Mouse (Mus musculus): ENCODE measurements around the gene 4930595D18Rik. TPM values are rescaled to one million over a fixed set of nuclear protein-coding genes. Genes with fewer than 3 reads are reported as not detected.

Gene 4930595D18Rik
- not detected in 2 replicates for total RNA-seq (2017)

GRCm38 (mm10) chr12:111184476-111184875, at the start of gene 4930595D18Rik:
Gene 4930595D18Rik (minus strand): TSS chr12:111184491.
- ATAC-seq (replicated peaks in 1 of 2; ENCODE audit: insufficient read depth in 1 of 2, low FRiP score in 2 of 2, low TSS enrichment in 1 of 2, low read depth in 1 of 2, poor library complexity in 2 of 2, severe bottlenecking in 2 of 2), result no peak; a peak in 1 of 4 replicates

DNA sequence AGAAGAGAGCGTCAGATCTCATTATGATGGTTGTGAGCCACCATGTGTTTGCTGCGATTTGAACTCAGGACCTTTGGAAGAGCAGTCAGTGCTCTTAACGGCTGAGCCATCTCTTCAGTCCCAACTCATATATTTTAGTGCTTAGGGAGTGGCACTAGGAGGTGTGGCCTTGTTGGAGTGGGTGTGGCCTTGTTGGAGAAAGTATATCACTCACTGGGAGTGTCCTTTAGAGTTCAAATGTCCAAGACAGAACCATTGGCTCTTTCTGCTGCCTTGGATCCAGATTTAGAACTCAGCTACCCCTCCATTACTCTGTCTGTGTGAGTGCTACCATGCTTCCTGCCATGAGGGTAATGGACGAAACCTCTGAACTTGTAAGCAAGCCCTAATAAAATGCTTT, 49.5 kb upstream of the 4930595D18Rik start:
- no peak for ATAC-seq (replicated peaks in 1 of 2; ENCODE audit: insufficient read depth in 1 of 2, low FRiP score in 2 of 2, low TSS enrichment in 1 of 2, low read depth in 1 of 2, poor library complexity in 2 of 2, severe bottlenecking in 2 of 2)

DNA sequence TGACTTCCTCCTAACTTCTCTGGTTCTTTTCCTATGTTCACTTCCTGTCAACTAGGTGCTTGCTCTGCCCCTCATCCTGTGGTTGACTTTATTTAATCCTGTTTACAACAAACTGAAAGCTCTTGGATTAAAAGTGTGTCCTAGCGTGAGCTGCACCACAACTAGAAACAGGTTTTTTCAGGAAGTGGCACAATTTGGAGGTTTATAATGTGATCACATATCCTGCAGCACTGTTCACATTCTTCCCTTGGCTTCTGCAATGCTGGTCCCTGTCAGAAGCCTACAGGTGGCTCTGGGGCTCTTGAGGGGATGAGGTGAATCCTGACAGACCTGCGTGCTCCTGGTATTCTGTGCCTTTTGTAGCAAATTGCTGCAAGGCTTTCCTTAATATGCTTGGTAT, 46.5 kb upstream of the 4930595D18Rik start:
- ATAC-seq (replicated peaks in 1 of 2; ENCODE audit: insufficient read depth in 1 of 2, low FRiP score in 2 of 2, low TSS enrichment in 1 of 2, low read depth in 1 of 2, poor library complexity in 2 of 2, severe bottlenecking in 2 of 2), result peak; percentile 12 to 51; a peak in 2 of 4 replicates

DNA sequence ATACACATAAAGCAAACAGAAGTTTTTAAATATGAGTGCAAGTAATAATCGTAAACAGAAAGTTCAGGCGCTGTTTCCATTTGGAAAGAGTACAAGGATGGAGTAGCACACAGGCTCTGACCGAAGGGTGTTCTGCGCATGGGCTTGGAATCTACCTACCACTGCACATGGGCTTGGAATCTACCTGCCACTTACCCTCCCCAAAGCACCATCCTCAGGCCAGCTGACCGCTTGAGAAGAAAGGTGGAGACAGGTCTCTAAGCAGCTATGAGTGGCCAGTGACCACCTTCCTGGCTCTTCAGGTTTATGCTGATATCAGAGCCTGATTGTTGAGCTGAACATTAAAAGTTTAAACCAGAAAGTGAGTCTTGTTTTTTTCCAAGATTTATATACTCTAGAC, 44.2 kb upstream of the 4930595D18Rik start:
- no peak for ATAC-seq (replicated peaks in 1 of 2; ENCODE audit: insufficient read depth in 1 of 2, low FRiP score in 2 of 2, low TSS enrichment in 1 of 2, low read depth in 1 of 2, poor library complexity in 2 of 2, severe bottlenecking in 2 of 2)

- peak; percentile 30 to 33; a peak in 1 of 4 replicates for ATAC-seq (replicated peaks in 1 of 2; ENCODE audit: insufficient read depth in 1 of 2, low FRiP score in 2 of 2, low TSS enrichment in 1 of 2, low read depth in 1 of 2, poor library complexity in 2 of 2, severe bottlenecking in 2 of 2)
Observed at GRCm38 (mm10) chr12:111227410-111227809, 43.1 kb upstream of the 4930595D18Rik start.

GRCm38 (mm10) chr12:111225197-111225780, 41.0 kb upstream of the 4930595D18Rik start:
- ATAC-seq (replicated peaks in 1 of 2; ENCODE audit: insufficient read depth in 1 of 2, low FRiP score in 2 of 2, low TSS enrichment in 1 of 2, low read depth in 1 of 2, poor library complexity in 2 of 2, severe bottlenecking in 2 of 2), result peak; percentile 50 to 81

DNA sequence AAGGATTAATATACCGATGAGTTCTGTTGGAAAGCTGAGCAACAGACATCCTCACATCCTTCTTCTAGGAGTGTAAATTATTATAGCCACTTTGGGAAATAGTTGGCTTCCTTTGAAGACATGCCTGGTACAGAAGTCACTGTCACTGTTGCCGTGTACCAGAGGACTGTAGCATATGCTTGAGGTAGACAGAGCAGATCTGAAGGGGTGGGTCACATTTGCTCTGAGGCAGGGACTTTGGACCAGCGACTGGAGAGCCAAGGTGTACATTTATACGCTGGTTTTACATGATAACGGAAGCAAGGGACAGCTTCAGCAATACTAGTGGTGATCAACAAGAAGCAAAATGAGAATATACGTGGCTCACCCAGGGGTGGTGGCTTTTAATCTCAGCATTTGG, 34.6 kb upstream of the 4930595D18Rik start:
- no peak for ATAC-seq (replicated peaks in 1 of 2; ENCODE audit: insufficient read depth in 1 of 2, low FRiP score in 2 of 2, low TSS enrichment in 1 of 2, low read depth in 1 of 2, poor library complexity in 2 of 2, severe bottlenecking in 2 of 2)

DNA sequence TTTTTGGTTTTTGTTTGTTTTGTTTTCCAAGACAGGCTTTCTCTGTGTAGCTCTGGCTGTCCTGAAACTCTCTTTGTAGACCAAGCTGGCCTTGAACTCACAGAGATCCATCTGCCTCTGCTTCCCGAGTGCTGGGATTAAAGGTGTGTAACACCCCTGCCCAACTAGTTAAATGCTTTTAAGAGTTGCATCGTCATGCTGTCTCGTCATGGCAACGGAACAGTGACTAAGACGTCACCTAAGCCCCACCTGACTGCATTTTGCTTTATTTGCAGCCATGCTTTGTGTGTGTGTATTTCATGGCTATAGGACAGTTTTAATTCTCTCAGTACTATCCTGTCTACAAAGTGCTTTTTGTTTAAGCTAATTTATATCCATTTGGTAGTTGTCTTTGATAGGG, 27.4 kb upstream of the 4930595D18Rik start:
- no peak for ATAC-seq (replicated peaks in 1 of 2; ENCODE audit: insufficient read depth in 1 of 2, low FRiP score in 2 of 2, low TSS enrichment in 1 of 2, low read depth in 1 of 2, poor library complexity in 2 of 2, severe bottlenecking in 2 of 2)

- no peak for ATAC-seq (replicated peaks in 1 of 2; ENCODE audit: insufficient read depth in 1 of 2, low FRiP score in 2 of 2, low TSS enrichment in 1 of 2, low read depth in 1 of 2, poor library complexity in 2 of 2, severe bottlenecking in 2 of 2)
Observed at GRCm38 (mm10) chr12:111207641-111208040, 23.4 kb upstream of the 4930595D18Rik start.

- ATAC-seq (replicated peaks in 1 of 2; ENCODE audit: insufficient read depth in 1 of 2, low FRiP score in 2 of 2, low TSS enrichment in 1 of 2, low read depth in 1 of 2, poor library complexity in 2 of 2, severe bottlenecking in 2 of 2), result no peak
Observed at GRCm38 (mm10) chr12:111203945-111204344, 19.7 kb upstream of the 4930595D18Rik start.

DNA sequence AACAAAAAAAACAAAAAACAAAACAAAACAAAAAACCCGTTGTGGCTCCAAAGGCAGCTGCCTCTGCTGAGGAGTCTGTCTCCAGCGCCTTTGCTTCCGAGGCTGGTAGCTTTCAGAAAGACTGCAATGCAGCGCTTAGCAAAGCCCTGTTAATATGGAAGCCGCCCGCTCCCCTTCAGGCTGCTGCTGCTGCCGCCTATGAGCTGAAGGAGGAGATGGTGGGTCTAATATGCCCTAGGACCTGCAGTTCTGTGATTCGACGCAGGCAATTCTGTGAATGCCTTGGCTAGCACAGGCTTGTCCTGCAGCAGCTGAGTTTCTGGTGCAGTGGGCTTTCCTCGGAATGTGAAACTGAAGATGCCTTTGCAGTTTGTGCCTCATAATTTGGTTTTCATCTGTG, 18.8 kb upstream of the 4930595D18Rik start:
- ATAC-seq (replicated peaks in 1 of 2; ENCODE audit: insufficient read depth in 1 of 2, low FRiP score in 2 of 2, low TSS enrichment in 1 of 2, low read depth in 1 of 2, poor library complexity in 2 of 2, severe bottlenecking in 2 of 2), result no peak

DNA sequence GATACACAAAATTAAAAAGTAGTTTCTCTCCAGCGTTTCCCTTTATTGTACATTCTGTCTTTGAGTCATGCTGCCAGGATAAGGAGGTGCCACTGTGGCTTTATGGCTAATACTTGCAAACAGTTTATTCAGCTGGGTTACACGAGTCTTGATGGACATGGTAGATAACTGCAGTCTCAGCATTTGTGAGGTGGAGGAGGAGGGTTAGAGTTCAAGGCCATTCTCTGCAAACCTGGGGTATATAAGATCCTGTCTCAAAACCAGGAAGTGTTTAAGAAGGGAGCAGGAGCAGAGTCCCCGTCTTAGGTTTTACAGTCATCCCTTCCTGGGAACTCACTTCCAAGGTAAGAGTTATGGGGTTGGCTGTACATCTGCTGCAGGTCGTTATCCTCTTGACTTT, 12.3 kb upstream of the 4930595D18Rik start:
- no peak for ATAC-seq (replicated peaks in 1 of 2; ENCODE audit: insufficient read depth in 1 of 2, low FRiP score in 2 of 2, low TSS enrichment in 1 of 2, low read depth in 1 of 2, poor library complexity in 2 of 2, severe bottlenecking in 2 of 2)

DNA sequence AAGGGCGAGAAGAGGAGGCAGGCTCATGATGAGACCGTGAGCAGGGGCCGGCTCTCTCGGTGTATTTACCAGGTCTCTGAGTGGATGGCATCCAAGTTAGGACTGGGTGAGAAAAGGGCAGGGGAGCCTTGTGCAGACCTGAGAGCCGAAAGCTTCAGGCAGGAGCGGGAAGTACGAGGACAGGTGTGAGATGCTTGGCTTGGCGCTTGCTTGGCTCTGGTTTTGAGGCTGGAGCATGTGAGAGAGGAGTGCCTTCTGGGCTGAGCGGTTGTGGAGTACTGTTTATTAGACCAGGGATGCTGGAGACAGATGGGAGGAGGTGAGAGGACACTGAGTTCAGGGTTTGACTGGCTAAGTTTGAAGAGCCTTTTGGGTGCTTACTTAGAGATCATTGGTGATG, 9.0 kb upstream of the 4930595D18Rik start:
- no peak for ATAC-seq (replicated peaks in 1 of 2; ENCODE audit: insufficient read depth in 1 of 2, low FRiP score in 2 of 2, low TSS enrichment in 1 of 2, low read depth in 1 of 2, poor library complexity in 2 of 2, severe bottlenecking in 2 of 2)

- peak in 1 of 2 experiments; percentile 67; a peak in 1 of 4 replicates for ATAC-seq (replicated peaks in 1 of 2; ENCODE audit: insufficient read depth in 1 of 2, low FRiP score in 2 of 2, low TSS enrichment in 1 of 2, low read depth in 1 of 2, poor library complexity in 2 of 2, severe bottlenecking in 2 of 2)
Observed at GRCm38 (mm10) chr12:111192777-111193176, 8.5 kb upstream of the 4930595D18Rik start.

GRCm38 (mm10) chr12:111190891-111191290, 6.6 kb upstream of the 4930595D18Rik start:
- no peak for ATAC-seq (replicated peaks in 1 of 2; ENCODE audit: insufficient read depth in 1 of 2, low FRiP score in 2 of 2, low TSS enrichment in 1 of 2, low read depth in 1 of 2, poor library complexity in 2 of 2, severe bottlenecking in 2 of 2)

- no peak; a peak in 1 of 4 replicates for ATAC-seq (replicated peaks in 1 of 2; ENCODE audit: insufficient read depth in 1 of 2, low FRiP score in 2 of 2, low TSS enrichment in 1 of 2, low read depth in 1 of 2, poor library complexity in 2 of 2, severe bottlenecking in 2 of 2)
Observed at GRCm38 (mm10) chr12:111190355-111190754, 6.1 kb upstream of the 4930595D18Rik start.

- ATAC-seq (replicated peaks in 1 of 2; ENCODE audit: insufficient read depth in 1 of 2, low FRiP score in 2 of 2, low TSS enrichment in 1 of 2, low read depth in 1 of 2, poor library complexity in 2 of 2, severe bottlenecking in 2 of 2), result no peak
Observed at GRCm38 (mm10) chr12:111188295-111188694, 4.0 kb upstream of the 4930595D18Rik start.

DNA sequence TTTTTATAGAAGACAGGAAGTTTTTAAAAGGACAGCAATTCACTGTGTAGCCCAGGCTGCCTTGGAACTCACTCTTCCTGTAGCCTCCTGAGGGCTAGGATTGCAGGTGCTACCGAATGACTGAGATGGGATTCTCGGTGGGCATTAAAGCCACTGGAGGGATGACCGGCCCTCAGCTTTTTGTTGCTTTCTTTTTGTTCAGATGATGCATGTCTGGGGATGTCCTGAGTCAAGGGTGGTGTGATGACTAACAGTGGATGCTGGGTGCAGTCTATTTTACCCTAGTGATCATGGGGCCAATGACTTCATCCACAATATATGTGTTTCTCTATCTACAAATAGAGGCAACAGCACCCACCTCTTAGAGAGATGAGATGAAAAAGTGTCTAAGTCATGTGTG, 2.7 kb upstream of the 4930595D18Rik start:
- no peak for ATAC-seq (replicated peaks in 1 of 2; ENCODE audit: insufficient read depth in 1 of 2, low FRiP score in 2 of 2, low TSS enrichment in 1 of 2, low read depth in 1 of 2, poor library complexity in 2 of 2, severe bottlenecking in 2 of 2)

DNA sequence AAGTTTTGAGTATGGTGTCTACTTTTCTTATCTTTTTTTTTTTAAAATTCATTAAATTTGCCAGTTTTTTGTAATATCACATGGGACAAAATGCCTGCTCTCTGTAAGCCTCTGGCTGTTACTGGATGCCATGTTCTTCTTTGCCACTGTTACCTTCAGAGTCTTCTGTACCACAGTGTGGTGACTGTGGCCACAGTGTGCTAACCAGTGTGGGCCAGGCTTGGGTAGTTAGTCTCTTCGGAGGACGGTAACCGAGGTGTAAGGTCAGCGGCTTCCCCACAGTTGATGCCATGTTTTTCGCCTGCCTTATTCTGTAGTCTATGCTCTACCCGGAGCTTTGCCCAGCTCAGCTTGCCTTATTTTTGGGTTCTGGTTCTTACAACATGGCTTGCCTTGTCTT, 1.9 kb downstream of the 4930595D18Rik start:
- no peak for ATAC-seq (replicated peaks in 1 of 2; ENCODE audit: insufficient read depth in 1 of 2, low FRiP score in 2 of 2, low TSS enrichment in 1 of 2, low read depth in 1 of 2, poor library complexity in 2 of 2, severe bottlenecking in 2 of 2)

Measured in hematopoietic stem cell, adult 5-6 weeks (primary cell).